Mouse (Mus musculus): Measurements from ENCODE around the gene Gk5. TPM values are rescaled to one million over a fixed set of nuclear protein-coding genes. Genes with fewer than 3 reads are reported as not detected.
"Not testable (repeated sequence)": the region's sequence is repeated elsewhere in the genome, so short reads cannot be mapped to it uniquely, and the experiment has no call there.

The Gk5 gene
- 1 to 10 TPM; 3.4 to 3.8 TPM for total RNA-seq (2021)

GRCm38 (mm10) chr9:96118861-96119772 lies at the start of gene Gk5:
Gk5 (plus strand) TSS chr9:96119362.
- peak; percentile 97 to 100 for DNase-seq
- intact Hi-C loops (cut with DNase I) = loop anchor here (2.0 to 10.0 kb wide), 3 partner anchors 78 to 356 kb away; partner anchors contain the start of genes Rnf7 and Tfdp2

GRCm38 (mm10) chr9:96078752-96079315 lies 40.3 kb upstream of the Gk5 start:
- DNase-seq = no peak

GRCm38 (mm10) chr9:96085293-96085692 lies 33.9 kb upstream of the Gk5 start:
- intact Hi-C loops (cut with DNase I) = no loop called here
- no peak for DNase-seq

More at GRCm38 (mm10) chr9:96078752-96079315, 40.3 kb upstream of the Gk5 start:
- intact Hi-C loops (cut with DNase I) = no loop called here

GRCm38 (mm10) chr9:96087671-96088070 lies 31.5 kb upstream of the Gk5 start:
- no peak for DNase-seq
- intact Hi-C loops (cut with DNase I) = no loop called here

- DNase-seq; intact Hi-C loops (cut with DNase I): not testable (repeated sequence)
These were observed 30.7 kb upstream of the Gk5 start for GRCm38 (mm10) chr9:96088456-96088855.

GRCm38 (mm10) chr9:96092637-96093036 lies 26.5 kb upstream of the Gk5 start:
- intact Hi-C loops (cut with DNase I); DNase-seq: not testable (repeated sequence)

- no peak for DNase-seq
- intact Hi-C loops (cut with DNase I) = no loop called here
These were observed 25.9 kb upstream of the Gk5 start for GRCm38 (mm10) chr9:96093221-96093620.

- no peak for DNase-seq
- intact Hi-C loops (cut with DNase I) = no loop called here
These were observed 24.8 kb upstream of the Gk5 start for GRCm38 (mm10) chr9:96094341-96094740.

GRCm38 (mm10) chr9:96095192-96095591 lies 24.0 kb upstream of the Gk5 start:
- intact Hi-C loops (cut with DNase I) = no loop called here
- no peak for DNase-seq

GRCm38 (mm10) chr9:96102846-96103245 lies 16.3 kb upstream of the Gk5 start:
- intact Hi-C loops (cut with DNase I) = no loop called here
- DNase-seq = no peak

- intact Hi-C loops (cut with DNase I) = loop anchor here (10.0 kb wide), 1 partner anchor 362 kb away; the partner anchor contains the start of gene Rnf7
- DNase-seq = no peak
These were observed 6.2 kb upstream of the Gk5 start for GRCm38 (mm10) chr9:96112879-96113361.

- intact Hi-C loops (cut with DNase I) = loop anchor here (5.0 to 10.0 kb wide), 2 partner anchors 160 to 358 kb away; partner anchors contain the start of gene Rnf7
- DNase-seq = no peak
These were observed 2.4 kb upstream of the Gk5 start for GRCm38 (mm10) chr9:96116801-96117200.

GRCm38 (mm10) chr9:96118216-96118615 lies 946 bp upstream of the Gk5 start:
- intact Hi-C loops (cut with DNase I) = loop anchor here (2.0 to 10.0 kb wide), 3 partner anchors 79 to 357 kb away; partner anchors contain the start of genes Rnf7 and Tfdp2

GRCm38 (mm10) chr9:96127972-96128371 lies 8.8 kb downstream of the Gk5 start:
- no peak for DNase-seq
- intact Hi-C loops (cut with DNase I) = loop anchor here (10.0 kb wide), 1 partner anchor 273 kb away; the partner anchor contains the start of gene Atr

More at GRCm38 (mm10) chr9:96118216-96118615, 946 bp upstream of the Gk5 start:
- no peak for DNase-seq

- intact Hi-C loops (cut with DNase I) = no loop called here
- no peak for DNase-seq
These were observed 13.9 kb downstream of the Gk5 start for GRCm38 (mm10) chr9:96132956-96133603.

- intact Hi-C loops (cut with DNase I) = no loop called here
- DNase-seq = no peak
These were observed 15.3 kb downstream of the Gk5 start for GRCm38 (mm10) chr9:96134470-96134869.

GRCm38 (mm10) chr9:96134916-96135315 lies 15.8 kb downstream of the Gk5 start:
- peak; percentile 58 to 65 for DNase-seq
- intact Hi-C loops (cut with DNase I) = no loop called here

GRCm38 (mm10) chr9:96135461-96135860 lies 16.3 kb downstream of the Gk5 start:
- no peak for DNase-seq
- intact Hi-C loops (cut with DNase I) = no loop called here

- intact Hi-C loops (cut with DNase I) = no loop called here
- no peak for DNase-seq
These were observed 19.8 kb downstream of the Gk5 start for GRCm38 (mm10) chr9:96138958-96139357.

- DNase-seq = no peak
These were observed 20.7 kb downstream of the Gk5 start for GRCm38 (mm10) chr9:96139876-96140275.

GRCm38 (mm10) chr9:96140931-96141330 lies 21.8 kb downstream of the Gk5 start:
- intact Hi-C loops (cut with DNase I) = no loop called here
- no peak for DNase-seq

More at GRCm38 (mm10) chr9:96139876-96140275, 20.7 kb downstream of the Gk5 start:
- intact Hi-C loops (cut with DNase I) = no loop called here

Data from heart, postnatal 36 days (tissue).